Mouse (Mus musculus) erythroblast, adult 5-6 weeks (primary cell): ENCODE measurements around the gene Psmc3ip. TPM values are rescaled to one million over a fixed set of nuclear protein-coding genes. Genes with fewer than 3 reads are reported as not detected.

Experiments used
- ATAC-seq: replicated peaks from 2 replicates; pipeline ENCODE4 v1.8.0; 2016; ENCODE audit warnings: moderate number of reproducible peaks, mild to moderate bottlenecking, moderate TSS enrichment, inconsistent platforms; ENCODE audit not compliant: poor library complexity, low FRiP score, severe bottlenecking
- total RNA-seq, 2 experiments: library from RNA; stranded (forward) in 1 of 2; stranded (reverse) in 1 of 2; fragments of 150-400 nt in 1 of 2; fragments of 200-764, 138-1000 nt in 1 of 2; gene quantifications; 2 replicates each; pipeline versions ENCODE4 v1.2.3 to v1.2.4; 2015 to 2017; ENCODE audit warnings: low replicate concordance in 2 of 2

Psmc3ip gene
- total RNA-seq, 2 experiments from 2014 or later: 4.1 to 4.4 TPM

DNA sequence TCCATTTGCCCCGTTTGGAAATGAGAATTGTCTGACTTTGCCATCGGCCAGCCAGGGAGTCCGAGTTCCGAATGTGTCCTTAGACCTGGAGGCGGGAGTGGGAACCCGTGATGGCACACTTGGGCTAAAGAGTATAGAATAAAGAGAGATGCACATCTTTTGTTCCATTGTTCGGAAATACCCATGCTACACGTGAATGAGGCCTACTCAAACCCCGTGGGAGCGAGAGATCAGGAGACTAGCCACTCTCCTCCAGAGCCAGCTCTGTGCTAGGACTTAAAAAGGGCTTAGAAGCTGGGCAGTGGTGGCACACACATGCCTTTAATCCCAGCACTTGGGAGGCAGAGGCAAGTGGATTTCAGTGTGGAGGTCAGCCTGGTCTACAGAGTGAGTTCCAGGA lies 35.8 kb downstream of the Psmc3ip start:
- no peak for ATAC-seq

DNA sequence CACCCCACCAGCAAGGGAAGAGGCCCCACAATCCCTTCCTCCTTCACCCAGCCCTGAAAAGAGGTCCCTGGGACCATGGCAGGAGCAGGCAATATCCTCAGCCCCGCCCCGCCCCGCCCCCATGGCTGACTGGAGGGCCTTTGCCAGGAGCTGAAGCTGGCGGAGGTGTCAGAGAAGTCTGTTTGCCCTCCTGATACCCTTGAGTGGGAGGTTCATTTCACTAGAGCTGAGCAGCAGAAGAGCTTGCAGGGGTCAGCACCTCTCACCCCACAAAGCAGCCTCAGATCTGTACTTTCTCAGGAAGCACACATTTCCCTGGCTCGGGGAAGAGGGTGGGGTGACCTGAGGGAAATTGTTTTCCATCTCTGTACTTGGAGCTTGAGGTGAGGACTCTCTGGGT lies 36.5 kb downstream of the Psmc3ip start:
- no peak for ATAC-seq

- ATAC-seq: peak; percentile 70
These were observed 37.4 kb downstream of the Psmc3ip start for GRCm38 (mm10) chr11:101057860-101058259.

GRCm38 (mm10) chr11:101056885-101057284 lies 38.4 kb downstream of the Psmc3ip start:
- ATAC-seq: no peak

GRCm38 (mm10) chr11:101055418-101055817 lies 39.8 kb downstream of the Psmc3ip start:
- no peak for ATAC-seq

DNA sequence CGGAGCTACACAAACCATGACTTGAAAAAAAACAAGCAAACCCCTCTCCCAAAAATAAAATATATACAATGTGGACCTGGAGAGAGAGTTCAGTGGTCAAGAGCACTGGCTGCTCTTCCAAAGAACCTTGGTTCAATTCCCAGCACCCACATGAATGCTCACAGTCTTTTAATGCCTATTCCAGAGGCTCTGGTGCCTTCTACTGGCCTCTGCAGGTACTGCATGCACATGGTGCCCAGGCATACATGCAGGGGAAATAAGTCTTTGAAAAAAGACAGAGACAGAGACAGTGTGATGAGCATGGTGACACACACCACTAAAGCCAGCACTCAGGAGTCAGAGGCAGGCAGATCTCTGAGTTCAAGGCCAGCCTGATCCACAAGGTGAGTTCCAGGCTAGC lies 41.3 kb downstream of the Psmc3ip start:
- no peak for ATAC-seq

- no peak for ATAC-seq
These were observed 42.3 kb downstream of the Psmc3ip start for GRCm38 (mm10) chr11:101052751-101053473.

DNA sequence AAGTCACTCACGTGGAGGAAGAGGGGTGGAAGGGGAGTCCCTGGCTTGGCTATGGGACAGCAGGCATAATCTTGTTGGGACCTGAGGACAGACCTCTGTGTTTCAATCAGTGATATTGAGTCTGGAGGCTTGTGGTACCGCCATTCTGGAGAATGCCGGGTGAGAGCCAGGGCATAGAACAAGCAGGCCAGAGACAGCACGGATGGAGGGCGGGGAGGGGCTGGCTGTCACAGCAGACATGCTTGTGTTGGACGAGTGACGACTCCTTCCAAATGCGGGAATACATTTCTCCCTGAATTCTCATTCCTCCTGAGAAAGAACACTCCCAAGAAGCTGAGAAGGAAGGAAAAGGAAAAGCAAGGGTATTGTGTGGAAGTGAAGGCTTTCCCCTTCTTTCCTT lies 43.6 kb downstream of the Psmc3ip start:
- no peak for ATAC-seq

GRCm38 (mm10) chr11:101051051-101051493 lies 44.2 kb downstream of the Psmc3ip start:
- no peak for ATAC-seq

- no peak for ATAC-seq
These were observed 44.9 kb downstream of the Psmc3ip start for GRCm38 (mm10) chr11:101050359-101050758.

DNA sequence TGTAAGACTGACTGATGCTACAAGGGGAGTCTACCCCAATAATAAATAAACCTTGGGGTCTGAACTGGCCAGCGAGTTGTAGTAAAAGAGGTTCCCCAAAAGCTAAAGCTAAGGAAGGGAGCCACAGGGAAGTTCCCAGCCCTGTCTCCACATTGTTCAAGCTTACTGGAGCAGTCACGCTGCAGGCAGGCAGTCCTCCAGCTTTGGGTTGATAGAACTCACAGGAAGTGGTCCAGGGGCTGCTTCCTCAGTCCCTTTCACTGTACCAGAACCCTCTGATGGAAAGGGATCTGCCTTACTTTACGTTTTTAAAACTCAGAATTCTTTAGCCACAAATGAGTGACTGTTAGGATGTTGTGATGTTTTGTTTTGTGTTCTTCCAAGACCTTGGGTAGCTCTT lies 47.7 kb downstream of the Psmc3ip start:
- no peak for ATAC-seq

DNA sequence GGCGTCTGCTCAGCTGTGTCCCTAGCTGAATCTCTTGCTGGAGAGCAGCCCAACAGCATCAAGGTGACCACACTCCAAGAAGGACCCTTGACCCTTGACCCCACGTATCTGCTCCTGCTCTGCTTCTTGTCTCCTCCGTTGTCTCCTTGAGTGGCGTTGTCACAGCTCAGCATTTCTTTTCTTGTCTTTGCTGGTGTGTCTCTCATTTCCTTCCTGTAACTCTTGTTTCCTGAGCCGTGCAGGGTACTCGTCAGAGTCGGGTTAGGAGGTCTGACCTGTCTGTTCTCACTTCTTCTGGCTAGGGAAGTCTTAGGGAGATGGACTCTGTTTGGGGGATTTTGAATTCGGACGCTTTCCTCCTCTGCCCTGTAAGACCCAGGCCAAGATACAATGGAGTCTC lies 48.8 kb downstream of the Psmc3ip start:
- no peak for ATAC-seq

GRCm38 (mm10) chr11:101045826-101046225 lies 49.4 kb downstream of the Psmc3ip start:
- no peak for ATAC-seq

Other genes with a start within 250 kb of the Psmc3ip start
- gene Stat5b, start 244.7 kb downstream of the Psmc3ip start, total RNA-seq (2015; ENCODE audit: low replicate concordance): 6.9 and 14.8 TPM in 2 replicates
- gene Stat5b, start 244.7 kb downstream of the Psmc3ip start, total RNA-seq (2017; ENCODE audit: low replicate concordance): 6.7 and 10.3 TPM in 2 replicates
- gene Stat5a, start 236.1 kb downstream of the Psmc3ip start, total RNA-seq (2015; ENCODE audit: low replicate concordance): 4.8 and 7.3 TPM in 2 replicates
- gene Stat5a, start 236.1 kb downstream of the Psmc3ip start, total RNA-seq (2017; ENCODE audit: low replicate concordance): 5.7 and 6.5 TPM in 2 replicates
- 16.7 and 43.4 TPM in 2 replicates for gene Stat3, start 155.9 kb downstream of the Psmc3ip start, total RNA-seq (2015; ENCODE audit: low replicate concordance)
- gene Stat3, start 155.9 kb downstream of the Psmc3ip start, total RNA-seq (2017; ENCODE audit: low replicate concordance): 37.8 and 51.4 TPM in 2 replicates
- gene Cavin1, start 124.5 kb downstream of the Psmc3ip start, total RNA-seq (2015; ENCODE audit: low replicate concordance): 0.63 TPM in 1 of 2 replicates, not detected in the other
- 1.1 TPM in 1 of 2 replicates, not detected in the other for gene Cavin1, start 124.5 kb downstream of the Psmc3ip start, total RNA-seq (2017; ENCODE audit: low replicate concordance)
- gene Atp6v0a1, start 86.0 kb downstream of the Psmc3ip start, total RNA-seq (2015; ENCODE audit: low replicate concordance): 487 and 539 TPM in 2 replicates
- gene Atp6v0a1, start 86.0 kb downstream of the Psmc3ip start, total RNA-seq (2017; ENCODE audit: low replicate concordance): 528 and 748 TPM in 2 replicates
- gene Naglu, start 25.4 kb downstream of the Psmc3ip start, total RNA-seq (2015; ENCODE audit: low replicate concordance): 3.1 and 3.7 TPM in 2 replicates
- gene Naglu, start 25.4 kb downstream of the Psmc3ip start, total RNA-seq (2017; ENCODE audit: low replicate concordance): 2.0 and 2.8 TPM in 2 replicates
- 2.1 TPM in 1 of 2 replicates, not detected in the other for gene Hsd17b1, start 17.0 kb downstream of the Psmc3ip start, total RNA-seq (2015; ENCODE audit: low replicate concordance)
- 1.9 TPM in 1 of 2 replicates, not detected in the other for gene Hsd17b1, start 17.0 kb downstream of the Psmc3ip start, total RNA-seq (2017; ENCODE audit: low replicate concordance)
- 6.7 and 7.5 TPM in 2 replicates for gene Coasy, start 12.9 kb downstream of the Psmc3ip start, total RNA-seq (2015; ENCODE audit: low replicate concordance)
- gene Coasy, start 12.9 kb downstream of the Psmc3ip start, total RNA-seq (2017; ENCODE audit: low replicate concordance): 3.8 and 9.6 TPM in 2 replicates
- gene Mlx, start 8.2 kb downstream of the Psmc3ip start, total RNA-seq (2015; ENCODE audit: low replicate concordance): 20.5 and 26.9 TPM in 2 replicates
- gene Mlx, start 8.2 kb downstream of the Psmc3ip start, total RNA-seq (2017; ENCODE audit: low replicate concordance): 18.4 and 23.7 TPM in 2 replicates
- gene Retreg3, start 24.5 kb upstream of the Psmc3ip start, total RNA-seq (2015; ENCODE audit: low replicate concordance): 35.7 and 40.3 TPM in 2 replicates
- gene Retreg3, start 24.5 kb upstream of the Psmc3ip start, total RNA-seq (2017; ENCODE audit: low replicate concordance): 88.4 and 93.1 TPM in 2 replicates
- 5.6 and 12.5 TPM in 2 replicates for gene Tubg1, start 24.5 kb upstream of the Psmc3ip start, total RNA-seq (2015; ENCODE audit: low replicate concordance)
- gene Tubg1, start 24.5 kb upstream of the Psmc3ip start, total RNA-seq (2017; ENCODE audit: low replicate concordance): 8.2 and 10.5 TPM in 2 replicates
- gene Tubg2, start 60.5 kb upstream of the Psmc3ip start, total RNA-seq (2015; ENCODE audit: low replicate concordance): not detected in 2 replicates
- gene Tubg2, start 60.5 kb upstream of the Psmc3ip start, total RNA-seq (2017; ENCODE audit: low replicate concordance): not detected in 2 replicates
- 0.58 and 0.63 TPM in 2 replicates for gene Cntnap1, start 75.1 kb upstream of the Psmc3ip start, total RNA-seq (2015; ENCODE audit: low replicate concordance)
- gene Cntnap1, start 75.1 kb upstream of the Psmc3ip start, total RNA-seq (2017; ENCODE audit: low replicate concordance): 0.17 TPM in 1 of 2 replicates, not detected in the other
- not detected in 2 replicates for gene Plekhh3, start 75.9 kb upstream of the Psmc3ip start, total RNA-seq (2015; ENCODE audit: low replicate concordance)
- gene Plekhh3, start 75.9 kb upstream of the Psmc3ip start, total RNA-seq (2017; ENCODE audit: low replicate concordance): 1.1 TPM in 1 of 2 replicates, not detected in the other
- gene Ccr10, start 80.0 kb upstream of the Psmc3ip start, total RNA-seq (2015; ENCODE audit: low replicate concordance): 0.63 TPM in 1 of 2 replicates, not detected in the other
- gene Ccr10, start 80.0 kb upstream of the Psmc3ip start, total RNA-seq (2017; ENCODE audit: low replicate concordance): not detected in 2 replicates
- 161 and 177 TPM in 2 replicates for gene Ezh1, start 131.0 kb upstream of the Psmc3ip start, total RNA-seq (2015; ENCODE audit: low replicate concordance)
- gene Ezh1, start 131.0 kb upstream of the Psmc3ip start, total RNA-seq (2017; ENCODE audit: low replicate concordance): 208 and 251 TPM in 2 replicates
- 2.7 TPM in 1 of 2 replicates, not detected in the other for gene Ramp2, start 150.6 kb upstream of the Psmc3ip start, total RNA-seq (2015; ENCODE audit: low replicate concordance)
- not detected in 2 replicates for gene Ramp2, start 150.6 kb upstream of the Psmc3ip start, total RNA-seq (2017; ENCODE audit: low replicate concordance)
- gene Vps25, start 158.3 kb upstream of the Psmc3ip start, total RNA-seq (2015; ENCODE audit: low replicate concordance): 83.8 and 91.5 TPM in 2 replicates
- 25.0 and 31.3 TPM in 2 replicates for gene Vps25, start 158.3 kb upstream of the Psmc3ip start, total RNA-seq (2017; ENCODE audit: low replicate concordance)
- 2.3 and 17.7 TPM in 2 replicates for gene Wnk4, start 165.1 kb upstream of the Psmc3ip start, total RNA-seq (2015; ENCODE audit: low replicate concordance)
- 1.5 and 6.0 TPM in 2 replicates for gene Wnk4, start 165.1 kb upstream of the Psmc3ip start, total RNA-seq (2017; ENCODE audit: low replicate concordance)
- 0.96 TPM in 1 of 2 replicates, not detected in the other for gene Cntd1, start 183.6 kb upstream of the Psmc3ip start, total RNA-seq (2015; ENCODE audit: low replicate concordance)
- 2.2 and 5.4 TPM in 2 replicates for gene Cntd1, start 183.6 kb upstream of the Psmc3ip start, total RNA-seq (2017; ENCODE audit: low replicate concordance)
- 12.3 and 29.8 TPM in 2 replicates for gene Coa3, start 183.7 kb upstream of the Psmc3ip start, total RNA-seq (2015; ENCODE audit: low replicate concordance)
- gene Coa3, start 183.7 kb upstream of the Psmc3ip start, total RNA-seq (2017; ENCODE audit: low replicate concordance): 5.3 and 10.6 TPM in 2 replicates
- gene Becn1, start 206.8 kb upstream of the Psmc3ip start, total RNA-seq (2015; ENCODE audit: low replicate concordance): 98.0 and 105 TPM in 2 replicates
- gene Becn1, start 206.8 kb upstream of the Psmc3ip start, total RNA-seq (2017; ENCODE audit: low replicate concordance): 362 and 618 TPM in 2 replicates
- gene Psme3, start 220.8 kb upstream of the Psmc3ip start, total RNA-seq (2015; ENCODE audit: low replicate concordance): 797 and 835 TPM in 2 replicates
- 707 and 918 TPM in 2 replicates for gene Psme3, start 220.8 kb upstream of the Psmc3ip start, total RNA-seq (2017; ENCODE audit: low replicate concordance)
- gene Aoc2, start 229.6 kb upstream of the Psmc3ip start, total RNA-seq (2015; ENCODE audit: low replicate concordance): 47.1 and 65.0 TPM in 2 replicates
- gene Aoc2, start 229.6 kb upstream of the Psmc3ip start, total RNA-seq (2017; ENCODE audit: low replicate concordance): 44.1 and 45.0 TPM in 2 replicates
- gene Aoc3, start 235.2 kb upstream of the Psmc3ip start, total RNA-seq (2015; ENCODE audit: low replicate concordance): 4.0 and 6.9 TPM in 2 replicates
- gene Aoc3, start 235.2 kb upstream of the Psmc3ip start, total RNA-seq (2017; ENCODE audit: low replicate concordance): 2.9 and 6.6 TPM in 2 replicates